Mouse (Mus musculus): ENCODE results near the gene Derl3. TPM values are rescaled to one million over a fixed set of nuclear protein-coding genes. Genes with fewer than 3 reads are reported as not detected.

The Derl3 gene
- 1.7 TPM for polyA plus RNA-seq (2017; shearing (Covaris generic))

DNA sequence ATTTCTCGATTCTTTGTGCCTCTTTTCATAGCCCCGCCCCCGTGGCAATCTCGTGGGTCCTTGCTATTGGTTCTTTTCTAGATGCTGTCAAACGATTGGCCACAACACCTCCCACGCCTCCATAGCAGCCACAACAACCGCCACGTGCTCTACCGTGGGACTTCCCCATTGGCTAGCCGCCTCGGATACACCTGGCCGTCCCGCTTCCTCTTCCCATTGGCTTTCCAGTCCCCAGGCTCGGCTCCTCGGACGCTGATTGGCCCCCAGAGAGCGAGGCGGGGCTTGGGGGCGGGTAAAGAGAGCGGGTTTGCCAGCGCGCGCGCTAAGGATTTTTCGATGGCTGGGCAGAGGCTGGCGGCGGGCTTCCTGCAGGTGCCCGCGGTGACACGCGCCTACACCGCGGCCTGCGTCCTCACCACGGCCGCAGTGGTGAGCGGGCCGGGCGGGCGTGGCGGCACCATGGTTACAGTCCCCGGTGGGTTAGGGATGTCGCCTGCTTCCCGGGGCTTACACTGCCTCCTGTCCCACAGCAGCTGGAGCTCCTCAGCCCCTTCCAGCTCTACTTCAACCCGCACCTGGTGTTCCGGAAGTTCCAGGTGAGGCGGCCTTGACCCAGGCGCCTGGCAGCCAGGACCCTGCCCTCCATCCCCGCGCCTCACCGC, at the start of gene Derl3:
Gene Derl3 (plus strand): TSS at position 325 of the 662 bp plus-strand sequence.

DNA sequence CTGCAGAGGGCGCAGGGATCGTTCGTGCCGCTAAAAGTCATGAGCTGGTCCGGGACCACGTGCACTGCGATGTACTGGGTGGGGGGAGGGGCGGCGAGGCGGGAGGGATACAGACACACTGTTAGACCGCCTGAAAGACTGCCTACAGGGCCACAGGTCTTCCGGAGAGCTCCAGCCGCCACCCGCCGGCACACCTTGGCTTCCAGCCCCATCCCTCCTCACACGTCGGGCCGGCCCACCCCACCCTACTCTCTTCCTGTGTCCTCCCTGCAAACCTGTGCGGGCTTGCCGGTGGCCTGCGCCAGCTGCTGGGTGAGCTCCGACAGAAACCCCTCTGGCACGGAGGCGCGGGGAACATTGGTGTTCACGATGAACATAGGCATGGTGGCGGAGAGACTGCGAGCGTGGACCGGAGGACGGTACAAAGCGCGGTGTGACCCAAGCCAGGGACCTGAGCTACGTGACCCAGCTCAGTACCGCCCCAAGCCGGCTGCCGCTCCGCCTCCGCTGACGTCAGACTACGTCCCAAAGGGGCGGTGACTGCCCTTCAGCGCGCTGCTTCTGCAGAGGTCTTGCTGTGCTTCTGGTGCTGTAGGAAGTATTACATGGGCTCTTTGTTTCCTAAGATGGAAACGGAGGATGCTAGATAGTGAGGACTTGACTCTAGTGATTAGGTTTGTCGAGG, 33.3 kb upstream of the Derl3 start, which contains the start of gene Mif:
Gene Mif (minus strand): TSS at position 455 of the 685 bp plus-strand sequence.

DNA sequence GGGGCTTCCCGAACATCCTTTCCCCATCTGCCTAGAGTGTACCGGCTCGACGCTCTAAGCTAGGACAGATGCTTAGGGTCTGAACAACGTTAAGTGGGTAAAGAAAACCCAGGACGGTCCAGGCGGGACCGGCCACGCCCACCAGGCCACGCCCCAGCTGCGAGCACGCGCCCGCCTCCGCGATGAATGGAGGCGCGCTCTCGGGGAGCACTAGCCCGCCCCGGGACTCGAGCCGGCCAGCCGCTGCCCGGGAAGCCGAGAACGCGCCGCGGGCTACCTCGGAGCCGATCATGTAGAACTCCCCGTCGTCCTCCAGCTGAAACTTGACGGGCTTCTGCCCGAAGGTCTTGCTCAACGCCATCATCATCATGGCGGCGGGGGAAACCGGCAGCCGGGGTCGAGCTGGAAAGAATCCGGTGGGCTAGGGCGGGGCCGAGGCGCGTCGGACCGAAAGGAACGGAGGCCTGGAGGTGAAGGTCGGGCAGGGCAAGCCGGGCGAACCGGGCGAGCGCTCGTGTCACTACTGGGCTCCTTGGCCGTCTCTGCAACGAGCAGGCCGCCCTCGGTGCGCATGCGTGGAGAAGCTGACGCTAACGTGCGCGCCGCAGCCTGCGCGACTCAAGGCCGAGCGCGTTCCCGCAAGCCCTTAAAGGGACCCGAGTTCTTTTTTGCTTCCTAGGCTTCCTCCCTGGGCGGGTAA, 28.0 kb downstream of the Derl3 start, which contains the start of gene Smarcb1:
Gene Smarcb1 (minus strand): TSS at position 592 of the 700 bp plus-strand sequence.

DNA sequence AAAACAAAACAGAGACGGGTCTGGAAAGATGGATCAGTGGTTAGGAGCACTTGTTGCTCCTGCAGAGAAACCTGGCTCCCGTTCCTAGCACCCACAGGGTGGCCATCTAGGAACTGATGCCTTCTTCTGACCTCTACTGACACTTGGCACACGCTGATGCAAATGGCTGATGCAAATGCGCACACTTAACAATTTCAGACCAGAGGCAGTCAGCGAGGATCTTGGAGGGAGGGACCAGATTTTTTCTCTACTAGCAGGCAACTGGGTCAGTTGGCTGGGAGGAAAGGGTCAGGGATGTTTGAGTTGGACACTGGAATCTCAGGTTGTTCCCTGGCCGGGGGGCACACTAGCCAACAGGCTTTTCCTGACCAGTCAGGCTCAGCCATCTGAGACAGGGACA, 39.7 kb downstream of the Derl3 start, which contains the start of gene Chchd10:
Gene Chchd10 (plus strand): TSS at position 240 of the 400 bp plus-strand sequence.

DNA sequence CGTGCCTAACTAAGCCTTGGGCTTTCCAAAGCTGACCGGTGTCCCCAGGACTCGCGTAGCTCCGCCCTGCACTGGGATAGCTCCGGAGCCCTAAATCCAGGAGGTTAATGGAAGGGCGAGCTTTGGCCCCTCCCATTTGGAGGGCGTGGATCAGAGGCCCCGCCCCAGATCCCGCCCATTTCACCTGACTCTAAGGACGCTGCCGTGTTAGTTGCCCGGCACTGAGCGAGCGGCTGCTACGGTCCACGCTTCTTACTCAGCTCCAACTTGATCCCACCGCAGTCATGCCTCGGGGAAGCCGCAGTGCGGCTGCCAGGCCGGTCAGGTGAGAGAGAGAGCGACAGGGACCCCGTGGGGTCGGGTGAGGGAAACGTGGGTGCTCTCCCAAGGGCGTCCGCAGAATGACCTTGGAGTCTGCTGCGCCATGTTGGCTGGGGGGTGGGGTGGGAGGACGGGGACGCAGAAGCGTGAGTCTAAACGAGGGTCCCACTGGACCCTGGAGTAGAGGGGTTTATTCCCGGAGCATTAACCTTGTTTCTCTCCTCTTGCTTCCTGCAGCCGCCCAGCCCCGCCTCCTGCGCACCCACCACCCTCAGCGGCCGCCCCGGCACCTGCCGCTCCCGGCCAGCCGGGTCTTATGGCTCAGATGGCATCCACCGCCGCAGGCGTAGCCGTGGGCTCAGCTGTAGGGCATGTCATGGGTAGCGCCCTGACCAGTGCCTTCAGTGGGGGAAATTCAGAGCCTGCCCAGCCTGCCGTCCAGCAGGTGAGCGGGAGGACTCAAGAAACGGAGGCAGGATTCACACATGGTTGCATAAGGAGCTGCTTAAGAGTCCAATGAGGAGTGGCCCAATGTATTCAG, 42.7 kb downstream of the Derl3 start, which contains the start of gene Mmp11:
Gene Mmp11 (minus strand): TSS at position 817 of the 862 bp plus-strand sequence.

DNA sequence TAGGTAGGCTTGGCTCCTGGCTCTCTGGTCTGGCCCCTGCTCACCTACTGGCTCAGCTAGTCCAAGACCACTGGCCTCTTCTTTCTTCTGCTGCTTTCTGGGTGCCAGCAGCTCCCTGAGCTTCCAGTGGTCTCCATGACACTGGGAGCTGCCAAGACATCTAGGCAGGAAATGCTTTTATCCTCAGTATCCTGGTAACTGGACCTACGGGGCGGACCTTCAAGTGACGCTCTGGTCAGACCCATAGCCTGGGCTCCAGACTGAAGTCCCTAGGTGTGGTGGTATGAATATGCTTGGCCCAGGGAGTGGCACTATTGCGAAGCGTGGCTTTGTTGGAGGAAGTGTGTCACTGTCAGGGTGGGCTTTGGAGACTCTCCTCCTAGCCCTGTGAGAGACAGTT, 47.3 kb downstream of the Derl3 start, which contains the start of gene Gm867:
Gene Gm867 (minus strand): TSS at position 153 of the 400 bp plus-strand sequence.

DNA sequence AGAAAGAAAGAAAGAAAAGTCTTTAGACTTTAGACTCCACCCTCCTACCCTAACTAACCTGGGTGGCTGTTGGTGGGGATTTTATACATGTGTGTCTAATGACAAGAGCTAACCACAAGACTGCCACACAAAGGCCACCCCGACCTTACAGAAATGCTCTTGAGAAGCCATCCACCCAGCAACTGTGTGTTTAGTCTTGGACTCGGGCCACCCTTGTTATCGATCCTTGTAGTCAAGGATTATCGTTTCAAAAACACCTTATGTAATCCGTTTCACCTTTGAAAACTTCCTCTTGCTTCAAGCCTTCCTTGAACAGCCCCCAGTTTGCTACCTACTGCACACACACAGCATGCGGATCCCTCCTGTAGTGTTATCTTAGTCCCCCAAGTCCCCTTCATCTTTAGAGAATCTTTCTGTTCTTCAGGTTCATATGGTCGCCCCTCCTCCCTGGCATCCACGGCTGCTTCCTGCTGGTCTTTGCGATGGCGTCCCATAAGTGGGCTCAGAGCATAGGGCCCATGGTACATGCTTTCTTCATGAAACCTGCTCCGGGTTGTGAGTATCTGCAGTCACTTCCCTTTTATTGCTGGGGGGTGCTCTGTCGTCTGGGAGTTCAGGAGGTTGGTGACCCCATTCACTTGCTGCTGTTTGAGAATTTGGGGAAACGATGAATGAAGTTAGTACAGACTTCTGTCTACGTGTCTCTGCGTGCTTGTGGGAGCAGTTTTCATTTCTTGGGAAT, 49.7 kb downstream of the Derl3 start, which contains the start of gene Vpreb3:
Gene Vpreb3 (plus strand): TSS at position 322 of the 742 bp plus-strand sequence.

Other genes with a start within 250 kb of the Derl3 start
- 0.93 TPM for gene Susd2, start 249.4 kb upstream of the Derl3 start, polyA plus RNA-seq (2017; shearing (Covaris generic))
- 50.0 TPM for gene Cabin1, start 129.1 kb upstream of the Derl3 start, polyA plus RNA-seq (2017; shearing (Covaris generic))
- 32.2 TPM for gene Ddt, start 120.0 kb upstream of the Derl3 start, polyA plus RNA-seq (2017; shearing (Covaris generic))
- not detected for gene Gm20441, start 112.5 kb upstream of the Derl3 start, polyA plus RNA-seq (2017; shearing (Covaris generic))
- not detected for gene Gstt3, start 112.0 kb upstream of the Derl3 start, polyA plus RNA-seq (2017; shearing (Covaris generic))
- gene Gstt1, start 94.8 kb upstream of the Derl3 start, polyA plus RNA-seq (2017; shearing (Covaris generic)), result not detected
- gene Gstt4, start 70.9 kb upstream of the Derl3 start, polyA plus RNA-seq (2017; shearing (Covaris generic)), result not detected
- gene Gstt2, start 56.0 kb upstream of the Derl3 start, polyA plus RNA-seq (2017; shearing (Covaris generic)), result 20.8 TPM
- gene Mif, start 33.2 kb upstream of the Derl3 start, polyA plus RNA-seq (2017; shearing (Covaris generic)), result 489 TPM
- gene Smarcb1, start 28.2 kb downstream of the Derl3 start, polyA plus RNA-seq (2017; shearing (Covaris generic)), result 44.5 TPM
- 39.1 TPM for gene Chchd10, start 39.7 kb downstream of the Derl3 start, polyA plus RNA-seq (2017; shearing (Covaris generic))
- 1.9 TPM for gene Mmp11, start 43.1 kb downstream of the Derl3 start, polyA plus RNA-seq (2017; shearing (Covaris generic))
- not detected for gene Gm867, start 47.3 kb downstream of the Derl3 start, polyA plus RNA-seq (2017; shearing (Covaris generic))
- not detected for gene Vpreb3, start 49.6 kb downstream of the Derl3 start, polyA plus RNA-seq (2017; shearing (Covaris generic))
- gene Gm5134, start 61.1 kb downstream of the Derl3 start, polyA plus RNA-seq (2017; shearing (Covaris generic)), result 1.3 TPM
- gene Zfp280b, start 139.2 kb downstream of the Derl3 start, polyA plus RNA-seq (2017; shearing (Covaris generic)), result 25.8 TPM
- 0.11 TPM for gene Slc5a4b, start 217.5 kb downstream of the Derl3 start, polyA plus RNA-seq (2017; shearing (Covaris generic))